Mouse (Mus musculus) cortical plate, adult 2 months (tissue): ENCODE data around the gene Sdsl.

Experiments
- CTCF ChIP-seq: fragments of 200-500 bp; IDR thresholded peaks from 2 replicates; pipeline ENCODE4 v1.5.1; 2011; ENCODE audit warnings: mild to moderate bottlenecking, control low read depth, low read length; ENCODE audit not compliant: insufficient read depth; ENCODE audit errors: extremely low read depth
- POLR2A ChIP-seq: fragments of 200-500 bp; IDR thresholded peaks from 2 replicates; pipeline ENCODE4 v1.6.1; 2011; ENCODE audit warnings: mild to moderate bottlenecking, low read length, control low read depth; ENCODE audit not compliant: insufficient read depth; ENCODE audit errors: extremely low read depth

DNA sequence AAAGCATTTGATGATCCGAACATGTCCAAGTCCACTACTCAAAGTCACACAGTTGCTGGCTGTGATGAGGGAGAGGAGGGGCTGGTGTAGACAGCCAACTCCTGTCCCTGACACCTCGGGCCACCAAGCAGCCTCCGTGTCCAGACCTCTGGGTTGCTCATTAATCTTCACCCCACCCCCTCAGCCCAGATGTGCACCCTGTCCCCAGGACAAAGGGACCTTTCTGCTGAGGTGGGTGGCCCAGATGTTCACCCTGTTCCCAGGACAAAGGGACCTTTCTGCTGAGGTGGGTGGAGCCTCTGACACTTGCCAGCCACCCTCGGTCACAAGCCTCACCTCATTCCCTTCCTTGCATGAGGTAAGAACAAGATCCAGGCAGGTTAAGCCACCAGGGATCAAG, 1.1 kb downstream of the Sdsl start:
- TF ChIP-seq POLR2A (no peak), CTCF (no peak)
